Mouse (Mus musculus): Measurements from ENCODE around the gene 0610010K14Rik. TPM values are rescaled to one million over a fixed set of nuclear protein-coding genes. Genes with fewer than 3 reads are reported as not detected.
A peak's percentile ranks its signal among the peaks of the same experiment; 100 is the strongest.

Gene 0610010K14Rik
- 73.4 and 85.4 TPM in 2 replicates for polyA plus RNA-seq (2012; rRNA removed)

DNA sequence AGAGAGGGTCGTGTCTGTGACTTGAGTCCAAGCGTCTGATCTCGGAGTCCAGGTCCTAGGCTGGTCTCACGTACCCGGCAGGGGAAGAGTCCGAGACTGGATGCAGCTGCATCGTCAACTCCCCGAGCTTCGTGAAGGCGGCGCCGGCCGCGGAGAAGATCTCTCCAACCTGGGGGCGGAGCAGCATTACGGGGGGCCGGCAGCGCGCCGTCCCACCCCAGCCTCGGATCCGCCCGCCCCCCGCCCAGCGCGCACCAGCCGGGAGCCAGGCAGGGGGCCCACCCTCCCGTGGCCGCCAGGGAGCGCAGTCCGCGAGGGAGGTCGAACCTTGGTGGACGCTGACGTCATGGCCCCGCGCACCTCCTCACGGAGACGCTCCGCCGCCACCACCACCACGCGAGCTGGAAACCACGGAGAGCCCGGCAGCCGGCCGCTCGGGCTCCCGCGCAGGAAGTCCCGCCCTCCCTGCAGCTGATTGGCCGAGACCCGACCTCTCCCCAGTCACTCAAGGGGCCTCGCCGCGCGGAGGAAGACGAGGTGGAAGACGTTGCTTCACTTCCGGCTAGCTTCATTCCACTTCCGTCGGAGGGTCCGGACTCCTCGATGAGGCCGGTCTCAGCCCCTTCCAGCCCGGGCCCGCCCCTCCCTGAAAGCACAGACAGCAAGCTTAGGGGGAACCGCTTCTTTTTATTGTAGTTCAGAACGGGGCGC, at the start of gene 0610010K14Rik:
TSS of gene 0610010K14Rik (minus strand) at position 458 of the 711 bp plus-strand sequence.
- DNase-seq (ENCODE audit: extremely low spot score in 1 of 2, low spot score in 1 of 2), result peak; percentile 93 to 98

GRCm38 (mm10) chr11:70285686-70286085, 48.0 kb upstream of the 0610010K14Rik start:
- no peak for DNase-seq (ENCODE audit: extremely low spot score in 1 of 2, low spot score in 1 of 2)

GRCm38 (mm10) chr11:70284757-70285156, 47.0 kb upstream of the 0610010K14Rik start:
- DNase-seq (ENCODE audit: extremely low spot score in 1 of 2, low spot score in 1 of 2), result no peak

DNA sequence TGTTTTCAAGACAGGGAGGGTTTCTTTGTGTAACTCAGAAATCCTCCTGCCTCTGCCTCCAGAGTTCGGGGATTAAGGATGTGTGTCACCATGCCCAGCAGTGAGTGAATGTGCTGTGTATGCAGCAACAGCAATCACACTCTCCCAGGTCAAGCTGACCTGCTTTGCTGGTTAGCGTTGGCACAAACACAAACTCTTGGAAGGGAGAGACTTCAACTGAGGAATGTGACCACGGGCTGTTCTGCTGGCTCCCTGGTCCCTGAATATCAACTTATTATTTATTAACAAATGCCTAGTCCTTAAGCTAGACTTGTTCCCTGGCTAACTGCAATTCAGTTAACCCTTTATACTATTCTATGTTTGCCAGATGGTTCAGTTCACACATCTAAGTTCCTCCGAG, 46.0 kb upstream of the 0610010K14Rik start:
- no peak for DNase-seq (ENCODE audit: extremely low spot score in 1 of 2, low spot score in 1 of 2)

DNA sequence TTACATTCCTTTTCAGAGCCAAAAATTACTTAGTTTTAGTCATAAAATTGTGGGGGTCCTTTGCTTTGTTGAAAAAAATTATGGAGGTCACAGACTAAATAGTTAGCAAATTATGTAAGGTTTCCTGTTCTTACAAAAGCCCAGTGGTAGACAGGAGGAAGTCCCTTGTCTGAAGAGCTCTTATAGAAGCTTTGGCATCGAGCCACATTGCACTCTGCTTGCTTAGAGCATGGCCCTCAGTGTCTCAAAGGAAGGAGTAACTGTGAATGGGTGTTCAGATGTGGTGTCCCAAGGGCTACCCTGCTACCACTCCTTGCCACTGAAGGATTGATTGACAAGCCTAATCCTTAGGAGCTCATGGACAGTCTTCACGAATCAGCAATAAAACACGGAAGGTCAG, 42.7 kb upstream of the 0610010K14Rik start:
- DNase-seq (ENCODE audit: extremely low spot score in 1 of 2, low spot score in 1 of 2), result peak in 1 of 2 experiments; percentile 13

- peak in 1 of 2 experiments; percentile 26 for DNase-seq (ENCODE audit: extremely low spot score in 1 of 2, low spot score in 1 of 2)
These were observed 41.2 kb upstream of the 0610010K14Rik start for GRCm38 (mm10) chr11:70278961-70279360.

- no peak for DNase-seq (ENCODE audit: extremely low spot score in 1 of 2, low spot score in 1 of 2)
These were observed 33.9 kb upstream of the 0610010K14Rik start for GRCm38 (mm10) chr11:70271641-70272040.

DNA sequence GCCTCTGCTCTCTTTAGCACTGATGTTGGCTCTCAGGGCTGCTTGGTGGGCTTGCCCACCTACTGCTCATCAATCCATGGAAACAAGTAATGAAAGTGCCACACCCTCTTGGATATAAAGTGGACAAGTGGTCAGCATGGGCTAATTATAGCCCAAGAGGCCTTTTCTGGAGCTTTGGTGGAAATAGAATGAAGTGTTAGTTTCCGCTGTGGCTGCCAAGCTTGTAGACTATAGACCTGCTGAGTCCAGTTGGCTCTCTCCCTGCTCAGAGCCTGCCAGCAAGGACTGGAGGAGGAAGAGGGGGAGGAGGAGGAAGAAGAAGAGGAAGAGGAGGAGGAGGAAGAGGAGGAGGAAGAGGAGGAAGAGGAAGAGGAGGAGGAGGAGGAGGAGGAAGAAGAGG, 28.7 kb upstream of the 0610010K14Rik start:
- no peak for DNase-seq (ENCODE audit: extremely low spot score in 1 of 2, low spot score in 1 of 2)

GRCm38 (mm10) chr11:70265819-70266218, 28.1 kb upstream of the 0610010K14Rik start:
- no peak for DNase-seq (ENCODE audit: extremely low spot score in 1 of 2, low spot score in 1 of 2)

DNA sequence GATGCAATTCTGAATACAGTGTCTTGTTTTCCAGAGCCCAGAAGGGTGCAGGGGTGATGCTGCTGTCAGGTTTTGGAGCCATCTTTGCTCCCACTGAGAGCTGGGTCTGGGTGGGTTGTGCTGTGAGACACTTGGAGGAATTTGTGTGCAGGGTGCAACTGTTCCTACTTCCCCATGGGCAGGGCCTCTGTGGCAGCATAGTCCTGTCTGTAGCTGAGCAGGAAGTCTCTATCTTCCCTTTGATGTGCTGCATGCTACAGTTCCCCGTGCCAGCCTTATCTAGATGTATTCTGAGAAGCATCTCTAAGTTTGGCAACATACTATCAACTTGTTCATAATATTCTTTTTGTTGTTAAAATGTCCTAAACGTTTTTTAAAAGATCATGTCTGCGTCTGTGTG, 27.5 kb upstream of the 0610010K14Rik start:
- DNase-seq (ENCODE audit: extremely low spot score in 1 of 2, low spot score in 1 of 2), result no peak

GRCm38 (mm10) chr11:70259035-70259434, 21.3 kb upstream of the 0610010K14Rik start:
- no peak for DNase-seq (ENCODE audit: extremely low spot score in 1 of 2, low spot score in 1 of 2)

DNA sequence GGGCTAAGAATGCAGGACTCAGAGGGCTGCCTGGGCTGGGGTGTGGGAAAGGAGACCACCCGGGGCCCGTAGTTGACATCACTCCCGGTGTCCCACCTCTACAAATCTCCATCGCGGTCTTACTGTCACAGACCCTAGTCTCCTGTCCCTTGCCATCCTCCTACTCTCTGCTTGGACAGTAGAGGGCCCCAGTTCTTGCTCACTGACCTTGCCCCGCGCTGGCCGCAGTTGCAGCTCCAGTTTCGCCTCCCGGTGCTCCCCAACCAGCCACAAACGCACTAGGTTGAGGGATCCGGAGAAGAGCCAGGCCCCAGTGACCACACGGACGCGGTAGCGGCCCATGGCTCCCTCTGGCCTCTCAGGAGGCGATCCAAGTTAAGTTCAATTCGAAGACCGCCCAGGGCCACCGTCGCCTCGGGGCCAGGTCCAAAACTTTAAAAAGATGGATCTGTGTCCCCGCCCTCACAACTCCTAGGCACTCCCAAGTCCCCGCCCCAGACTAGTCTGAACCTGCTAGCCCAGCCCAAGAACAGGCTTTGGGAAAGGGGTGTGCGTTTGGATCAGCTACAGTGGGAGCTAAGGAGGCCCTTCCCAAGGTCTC, 17.3 kb upstream of the 0610010K14Rik start, which contains the start of gene Alox12:
TSS of gene Alox12 (minus strand) at position 423 of the 601 bp plus-strand sequence.
- DNase-seq (ENCODE audit: extremely low spot score in 1 of 2, low spot score in 1 of 2), result no peak

DNA sequence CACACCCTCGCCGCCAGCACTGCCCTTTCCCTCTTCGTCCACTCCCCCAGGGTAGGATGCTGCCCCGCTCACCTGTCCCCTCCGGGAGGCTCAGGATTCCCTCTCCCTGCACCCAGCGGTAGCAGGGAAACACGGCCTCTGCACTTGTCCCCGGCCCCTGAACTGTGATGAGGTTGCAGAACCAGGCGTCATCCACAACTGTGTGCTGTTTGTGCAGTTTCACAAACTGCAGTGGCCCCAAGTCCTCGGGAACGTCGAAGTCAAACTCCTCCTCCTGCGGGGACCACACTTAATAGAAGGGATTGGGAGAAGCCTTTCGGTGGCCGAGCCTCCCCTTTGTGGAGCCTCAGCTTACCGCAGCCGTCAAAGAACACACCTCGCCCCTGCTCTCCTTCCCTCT, 16.6 kb upstream of the 0610010K14Rik start:
- no peak for DNase-seq (ENCODE audit: extremely low spot score in 1 of 2, low spot score in 1 of 2)

GRCm38 (mm10) chr11:70251853-70252252, 14.1 kb upstream of the 0610010K14Rik start:
- DNase-seq (ENCODE audit: extremely low spot score in 1 of 2, low spot score in 1 of 2), result no peak

DNA sequence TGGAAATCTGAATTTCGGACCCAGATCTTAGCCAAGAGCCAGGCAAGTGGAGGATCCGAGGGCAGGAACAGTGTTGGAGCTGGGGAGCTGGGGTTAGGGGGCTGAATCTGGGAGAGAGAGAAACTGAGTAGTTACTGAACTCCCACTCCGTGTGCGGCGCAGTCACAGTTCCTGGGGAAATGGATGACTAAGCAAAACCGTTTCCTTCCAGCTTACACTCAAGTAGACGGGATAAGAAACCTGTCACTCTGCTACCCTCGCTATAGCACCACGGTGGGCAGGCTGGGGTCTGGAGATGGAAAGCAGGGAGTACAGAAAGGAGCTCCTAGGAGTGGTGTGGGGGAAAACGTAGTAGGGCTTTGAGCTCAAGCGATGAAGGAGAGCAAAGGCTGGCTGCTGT, 12.4 kb upstream of the 0610010K14Rik start:
- no peak for DNase-seq (ENCODE audit: extremely low spot score in 1 of 2, low spot score in 1 of 2)

DNA sequence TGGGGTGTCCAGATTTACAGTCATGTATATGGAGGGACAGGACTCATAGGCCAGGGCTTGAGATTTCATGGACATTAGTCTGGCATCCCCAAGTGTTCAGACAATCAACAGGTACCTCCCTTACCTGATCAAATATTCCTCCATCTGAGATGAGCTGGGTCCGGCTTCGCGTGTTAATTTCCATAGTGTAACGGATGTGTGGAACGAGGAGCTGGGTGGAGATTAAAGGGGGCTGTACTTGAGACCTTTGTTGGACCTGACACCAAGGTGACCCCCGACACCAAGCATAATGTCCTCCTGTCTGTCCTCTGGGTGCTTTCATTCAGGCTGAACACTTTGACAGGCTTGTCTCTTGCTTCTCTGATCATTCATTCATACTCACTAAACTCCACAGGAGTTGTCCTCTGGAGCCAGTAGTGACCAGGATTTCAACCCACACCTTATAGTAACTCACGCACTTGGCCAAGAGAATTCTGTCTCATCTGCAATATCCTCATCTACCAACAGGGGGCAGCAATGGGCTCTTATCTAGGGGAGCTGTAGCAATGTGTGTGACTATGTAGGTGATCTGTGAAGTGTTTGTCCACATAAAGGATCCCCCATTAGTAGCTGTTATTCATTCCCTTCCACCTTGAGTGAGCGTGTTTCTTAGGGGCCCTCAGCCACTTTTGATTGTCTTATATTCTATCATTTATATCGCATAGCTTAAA, 9.6 kb upstream of the 0610010K14Rik start:
- DNase-seq (ENCODE audit: extremely low spot score in 1 of 2, low spot score in 1 of 2), result peak in 1 of 2 experiments; percentile 83

GRCm38 (mm10) chr11:70242591-70242990, 4.9 kb upstream of the 0610010K14Rik start:
- DNase-seq (ENCODE audit: extremely low spot score in 1 of 2, low spot score in 1 of 2), result no peak

- peak; percentile 74 to 87 for DNase-seq (ENCODE audit: extremely low spot score in 1 of 2, low spot score in 1 of 2)
These were observed 2.0 kb upstream of the 0610010K14Rik start, which contains the start of the genes Gm21988 and Rnasek for GRCm38 (mm10) chr11:70239541-70240279. Gene Gm21988, minus strand, starts transcription at chr11:70239830. Gene Rnasek, minus strand, starts transcription at chr11:70239842.

DNA sequence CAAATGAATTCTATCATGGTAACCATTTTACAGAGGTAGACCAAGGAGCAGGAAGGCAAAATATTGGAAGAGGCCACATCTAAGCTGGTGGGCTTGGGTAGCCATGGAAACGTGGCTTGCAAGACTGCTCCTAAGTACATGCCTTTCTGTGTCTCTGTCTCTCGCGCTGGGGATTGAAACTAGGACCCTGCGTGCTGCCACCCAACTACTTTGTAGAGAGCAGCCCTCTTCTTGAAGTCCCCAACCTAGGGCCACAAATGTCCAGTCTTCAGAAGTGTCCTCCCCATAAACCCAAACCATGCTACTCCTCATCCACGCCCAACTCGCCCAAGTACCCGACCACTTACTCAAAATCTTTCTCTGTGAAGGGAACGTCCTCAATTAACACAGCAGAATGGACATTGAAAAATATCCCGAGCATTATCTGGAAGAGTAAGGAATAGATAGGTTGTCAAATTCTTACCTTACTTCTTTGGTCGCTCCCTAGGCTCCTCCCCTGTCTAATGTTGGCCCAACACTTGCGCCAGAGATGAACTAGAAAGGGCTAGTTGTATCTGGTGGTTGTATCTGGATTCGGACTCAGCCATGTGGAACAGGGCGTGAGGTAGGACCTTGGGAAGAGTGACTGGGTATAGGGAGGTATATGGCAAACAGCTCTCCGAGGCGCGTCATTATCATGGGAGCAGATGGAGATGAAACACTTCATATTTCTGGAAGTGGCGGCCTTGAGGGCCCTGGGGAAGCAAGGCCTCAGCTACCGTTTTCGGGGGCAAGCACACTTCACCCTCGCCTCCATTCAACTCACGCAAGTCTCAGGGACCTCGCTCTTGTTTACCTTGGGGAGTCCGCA, 1.1 kb upstream of the 0610010K14Rik start:
- no peak for DNase-seq (ENCODE audit: extremely low spot score in 1 of 2, low spot score in 1 of 2)

DNA sequence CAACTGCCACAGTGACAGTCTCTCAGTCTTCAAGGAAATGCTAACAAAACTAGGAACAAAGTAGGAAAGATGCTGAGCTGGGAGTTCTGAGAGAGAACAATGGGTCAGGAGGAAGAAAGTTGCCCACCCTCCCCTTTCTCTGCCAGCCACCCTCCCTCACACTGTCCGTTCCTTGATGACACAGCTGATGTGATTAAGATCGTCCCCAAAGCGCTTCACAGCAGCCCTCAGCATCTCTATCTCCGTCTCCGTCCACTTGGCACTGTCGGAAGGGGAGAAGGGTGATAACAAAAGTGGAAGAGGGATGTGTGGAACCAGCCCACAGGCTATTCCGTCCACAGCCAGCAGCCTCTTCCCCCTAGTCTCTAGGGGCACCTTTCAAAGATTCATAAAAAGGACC, 997 bp downstream of the 0610010K14Rik start:
- DNase-seq (ENCODE audit: extremely low spot score in 1 of 2, low spot score in 1 of 2), result no peak

Data from frontal cortex, adult 2 months (tissue).